Mouse (Mus musculus) cerebellum, adult 2 months (tissue): ENCODE results near the gene Actn2.

Experiments used
- CTCF ChIP-seq: fragments of 200-500 bp; IDR thresholded peaks from 2 replicates; pipeline ENCODE4 v1.5.1; 2011; ENCODE audit warnings: low read depth, mild to moderate bottlenecking, control low read depth, low read length, moderate library complexity, borderline replicate concordance; ENCODE audit not compliant: insufficient read depth
- POLR2A ChIP-seq: fragments of 200-500 bp; IDR thresholded peaks from 2 replicates; pipeline ENCODE4 v1.6.1; 2011; ENCODE audit warnings: low read length, control low read depth, borderline replicate concordance; ENCODE audit not compliant: insufficient read depth

DNA sequence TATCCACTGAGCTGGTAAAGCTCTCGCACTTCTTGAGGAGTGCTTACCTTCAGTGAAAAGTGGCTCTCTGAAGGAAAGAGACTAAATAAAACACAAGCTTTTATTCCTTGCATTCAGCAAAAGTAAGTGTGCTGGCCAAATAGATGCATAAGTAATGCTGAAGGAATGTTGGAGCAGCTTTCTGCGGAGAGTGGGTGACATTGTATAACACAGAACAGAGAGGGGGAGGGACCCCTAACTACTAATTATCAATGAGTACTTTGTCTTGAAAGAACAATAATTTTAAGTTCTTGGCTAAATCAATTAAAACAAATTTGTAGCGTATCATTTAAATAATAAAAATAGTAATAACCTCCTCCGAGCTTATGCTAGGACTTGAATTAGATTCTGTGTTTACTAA is 29.2 kb downstream of the Actn2 start:
- TF ChIP-seq CTCF, result no peak
- TF ChIP-seq POLR2A, result no peak
